Mouse (Mus musculus): ENCODE results near the gene Dph7.
A peak's percentile ranks its signal among the peaks of the same experiment; 100 is the strongest.

The Dph7 gene

GRCm38 (mm10) chr2:24970386-24970785, 8.2 kb downstream of the Dph7 start:
- DNase-seq (ENCODE audit: low spot score in 2 of 2): no peak

- DNase-seq (ENCODE audit: low spot score in 2 of 2): peak; percentile 15
Measured at GRCm38 (mm10) chr2:24974452-24974851, 12.3 kb downstream of the Dph7 start.

- DNase-seq (ENCODE audit: low spot score in 2 of 2): peak; percentile 96 to 97
Measured at GRCm38 (mm10) chr2:24974906-24975703, 12.9 kb downstream of the Dph7 start, which contains the start of gene Mrpl41. Gene Mrpl41 (minus strand): TSS chr2:24975098.

- peak; percentile 66 to 71 for DNase-seq (ENCODE audit: low spot score in 2 of 2)
Measured at GRCm38 (mm10) chr2:24975704-24976297, 13.6 kb downstream of the Dph7 start, which contains the start of gene Pnpla7. Gene Pnpla7 (plus strand): TSS chr2:24976033.

GRCm38 (mm10) chr2:24976960-24977359, 14.8 kb downstream of the Dph7 start:
- no peak for DNase-seq (ENCODE audit: low spot score in 2 of 2)

- DNase-seq (ENCODE audit: low spot score in 2 of 2): no peak
Measured at GRCm38 (mm10) chr2:24987762-24988161, 25.6 kb downstream of the Dph7 start.

GRCm38 (mm10) chr2:24995332-24995731, 33.1 kb downstream of the Dph7 start:
- peak; percentile 16 to 20 for DNase-seq (ENCODE audit: low spot score in 2 of 2)

- DNase-seq (ENCODE audit: low spot score in 2 of 2): no peak
Measured at GRCm38 (mm10) chr2:24996471-24996870, 34.3 kb downstream of the Dph7 start.

- DNase-seq (ENCODE audit: low spot score in 2 of 2): no peak
Measured at GRCm38 (mm10) chr2:25000544-25001235, 38.5 kb downstream of the Dph7 start.

- DNase-seq (ENCODE audit: low spot score in 2 of 2): no peak
Measured at GRCm38 (mm10) chr2:25003946-25004786, 42.0 kb downstream of the Dph7 start.

GRCm38 (mm10) chr2:25006767-25007166, 44.6 kb downstream of the Dph7 start:
- no peak for DNase-seq (ENCODE audit: low spot score in 2 of 2)

- DNase-seq (ENCODE audit: low spot score in 2 of 2): no peak
Measured at GRCm38 (mm10) chr2:25008250-25008649, 46.0 kb downstream of the Dph7 start.
